Mouse (Mus musculus): ENCODE results near the gene Tyw1. TPM values are rescaled to one million over a fixed set of nuclear protein-coding genes. Genes with fewer than 3 reads are reported as not detected.
A peak's percentile ranks its signal among the peaks of the same experiment; 100 is the strongest.

The Tyw1 gene
- polyA plus RNA-seq, 1 experiment from 2014 or later = 20.8 TPM

DNA sequence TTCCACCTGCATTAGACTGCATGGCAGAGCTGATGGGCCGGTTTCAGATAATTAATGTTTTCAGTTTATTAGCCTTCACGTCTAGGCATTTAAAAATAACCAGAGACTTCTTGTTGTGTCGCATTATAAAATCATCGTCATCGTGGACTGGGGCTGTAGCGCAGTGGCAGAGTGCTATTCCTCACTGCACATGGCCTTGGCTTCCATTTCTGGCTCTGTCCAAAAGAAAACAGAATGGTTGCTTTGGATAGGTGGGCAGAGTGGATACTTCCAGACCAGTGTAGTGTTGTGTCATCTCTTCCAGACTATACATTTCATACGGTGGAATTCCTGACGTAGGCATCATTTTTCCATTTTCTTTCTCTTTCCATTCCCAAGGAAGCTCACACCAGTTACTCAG, 44.1 kb downstream of the Tyw1 start:
- 88% methylated on average over 8 of the region's 8 CpGs for WGBS
- H3K9ac ChIP-seq (ENCODE audit: low read depth, low read length) = no peak overlapping the region
- H3K36me3 ChIP-seq (ENCODE audit: insufficient read depth, low read length) = peaks cover 28% of the 10 kb centered on the region
- no peaks in the 10 kb centered on the region for H3K27me3 ChIP-seq (ENCODE audit: insufficient read depth, low read length)
- ATAC-seq (replicated peaks; ENCODE audit: low FRiP score, low read depth) (no peak), DNase-seq (ENCODE audit: low spot score) (no peak)
- H3K9me3 ChIP-seq (replicated peaks; ENCODE audit: low read length) = no peaks in the 10 kb centered on the region
- no peak overlapping the region for H3K27ac ChIP-seq
- no peak overlapping the region for H3K4me2 ChIP-seq (ENCODE audit: low read length)
- H3K4me1 ChIP-seq (replicated peaks; ENCODE audit: insufficient read depth, low read length) = no peaks in the 10 kb centered on the region
- no peak overlapping the region for H3K4me3 ChIP-seq (replicated peaks; ENCODE audit: low read depth, low read length)
- TF ChIP-seq CTCF (IDR thresholded peaks at IDR 0.05; ENCODE audit: low read depth) = no peak

DNA sequence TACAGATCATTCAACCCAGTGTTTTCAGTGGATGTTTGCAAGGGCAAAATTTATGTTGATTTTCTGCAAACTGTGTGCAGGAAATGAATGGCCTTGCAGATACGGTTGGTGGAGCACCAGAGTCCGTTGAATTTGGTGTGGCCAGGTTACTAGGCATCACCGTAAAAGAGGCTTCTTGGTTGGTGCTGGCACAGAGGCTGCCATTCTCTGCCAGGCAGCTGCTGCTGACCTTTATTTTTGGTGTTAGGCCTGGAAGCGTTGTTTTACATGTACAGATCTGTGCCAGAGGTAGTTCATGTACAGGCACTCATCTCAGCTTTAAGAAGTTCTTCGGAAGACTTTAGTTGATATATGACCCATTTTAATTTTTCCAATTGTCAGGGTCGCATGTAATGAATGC, 48.2 kb downstream of the Tyw1 start:
- Histone ChIP-seq H3K27ac (no peak overlapping the region), H3K4me1 (replicated peaks; ENCODE audit: insufficient read depth, low read length) (no peaks in the 10 kb centered on the region), H3K27me3 (ENCODE audit: insufficient read depth, low read length) (no peaks in the 10 kb centered on the region), H3K4me3 (replicated peaks; ENCODE audit: low read depth, low read length) (no peak overlapping the region), H3K36me3 (ENCODE audit: insufficient read depth, low read length) (peaks cover 13% of the 10 kb centered on the region; the same call in 1 of the 2 replicates), H3K9me3 (replicated peaks; ENCODE audit: low read length) (no peaks in the 10 kb centered on the region), H3K9ac (ENCODE audit: low read depth, low read length) (no peak overlapping the region), H3K4me2 (ENCODE audit: low read length) (no peak overlapping the region)
- WGBS = 75% methylated on average over 6 of the region's 6 CpGs
- TF ChIP-seq CTCF (IDR thresholded peaks at IDR 0.05; ENCODE audit: low read depth) = no peak
- ATAC-seq (replicated peaks; ENCODE audit: low FRiP score, low read depth) = no peak
- DNase-seq (ENCODE audit: low spot score) = no peak

DNA sequence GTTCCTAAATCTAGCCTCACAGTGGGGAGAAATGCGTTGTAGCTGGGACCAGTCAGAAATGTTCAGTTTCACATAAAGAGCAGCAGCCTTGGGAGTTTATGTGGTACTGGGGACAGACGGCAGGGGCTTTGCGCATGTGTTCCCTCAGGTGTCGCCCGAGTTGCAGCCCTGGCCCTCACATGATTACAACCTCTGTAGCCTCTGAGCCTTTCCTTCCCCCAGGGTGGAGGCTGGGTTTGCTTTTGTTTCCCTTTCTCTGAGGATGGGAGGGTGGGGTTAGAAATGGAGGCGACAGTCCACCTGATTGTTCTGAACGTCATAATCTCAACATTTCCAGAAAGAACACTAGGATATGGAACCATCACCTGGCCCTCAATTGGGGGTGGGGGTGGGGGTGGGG, 52.5 kb downstream of the Tyw1 start:
- TF ChIP-seq CTCF (IDR thresholded peaks at IDR 0.05; ENCODE audit: low read depth) = no peak
- no peaks in the 10 kb centered on the region for H3K27me3 ChIP-seq (ENCODE audit: insufficient read depth, low read length)
- H3K4me3 ChIP-seq (replicated peaks; ENCODE audit: low read depth, low read length) = no peak overlapping the region
- no peak overlapping the region for H3K9ac ChIP-seq (ENCODE audit: low read depth, low read length)
- WGBS = 57% methylated on average over 7 of the region's 7 CpGs
- H3K36me3 ChIP-seq (ENCODE audit: insufficient read depth, low read length) = no peaks in the 10 kb centered on the region
- ATAC-seq (replicated peaks; ENCODE audit: low FRiP score, low read depth) (no peak), DNase-seq (ENCODE audit: low spot score) (no peak)
- no peak overlapping the region for H3K27ac ChIP-seq
- H3K4me1 ChIP-seq (replicated peaks; ENCODE audit: insufficient read depth, low read length) = no peaks in the 10 kb centered on the region
- no peak overlapping the region for H3K4me2 ChIP-seq (ENCODE audit: low read length)
- H3K9me3 ChIP-seq (replicated peaks; ENCODE audit: low read length) = no peaks in the 10 kb centered on the region

DNA sequence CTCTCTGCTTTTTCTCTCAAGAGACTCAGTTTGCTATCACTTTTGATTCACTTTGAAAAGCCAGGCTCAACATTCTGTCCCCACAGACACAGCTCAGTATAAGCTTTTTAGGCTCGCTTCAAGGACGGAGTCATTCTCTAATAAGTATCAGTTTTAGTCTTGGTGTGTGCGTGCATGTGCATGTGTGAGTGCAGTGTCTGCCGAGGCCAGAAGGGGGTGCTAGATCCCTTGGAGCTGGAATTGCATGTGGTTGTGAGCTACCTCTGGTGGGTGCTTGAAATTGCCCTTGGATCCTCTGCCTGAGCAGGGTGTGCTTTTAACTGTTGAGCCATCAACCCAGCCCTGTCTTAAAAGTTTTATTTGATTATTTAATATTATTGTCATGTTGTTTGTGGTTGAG, 54.7 kb downstream of the Tyw1 start:
- Histone ChIP-seq H3K4me1 (replicated peaks; ENCODE audit: insufficient read depth, low read length) (no peaks in the 10 kb centered on the region), H3K27ac (no peak overlapping the region), H3K4me2 (ENCODE audit: low read length) (no peak overlapping the region), H3K9ac (ENCODE audit: low read depth, low read length) (no peak overlapping the region), H3K27me3 (ENCODE audit: insufficient read depth, low read length) (no peaks in the 10 kb centered on the region), H3K36me3 (ENCODE audit: insufficient read depth, low read length) (no peaks in the 10 kb centered on the region; the same call in 1 of the 2 replicates), H3K4me3 (replicated peaks; ENCODE audit: low read depth, low read length) (no peak overlapping the region), H3K9me3 (replicated peaks; ENCODE audit: low read length) (no peaks in the 10 kb centered on the region)
- 98% methylated on average over 4 of the region's 4 CpGs for WGBS
- TF ChIP-seq CTCF (IDR thresholded peaks at IDR 0.05; ENCODE audit: low read depth) = peak; percentile 25; the same call in 1 of the 2 replicates
- DNase-seq (ENCODE audit: low spot score) (no peak), ATAC-seq (replicated peaks; ENCODE audit: low FRiP score, low read depth) (no peak)

- H3K4me1 ChIP-seq (replicated peaks; ENCODE audit: insufficient read depth, low read length) = no peaks in the 10 kb centered on the region
- TF ChIP-seq CTCF (IDR thresholded peaks at IDR 0.05; ENCODE audit: low read depth) = no peak
- 71% methylated on average over 7 of the region's 7 CpGs for WGBS
- no peak overlapping the region for H3K4me2 ChIP-seq (ENCODE audit: low read length)
- no peaks in the 10 kb centered on the region for H3K9me3 ChIP-seq (replicated peaks; ENCODE audit: low read length)
- H3K4me3 ChIP-seq (replicated peaks; ENCODE audit: low read depth, low read length) = no peak overlapping the region
- no peaks in the 10 kb centered on the region; the same call in 1 of the 2 replicates for H3K36me3 ChIP-seq (ENCODE audit: insufficient read depth, low read length)
- H3K9ac ChIP-seq (ENCODE audit: low read depth, low read length) = no peak overlapping the region
- H3K27me3 ChIP-seq (ENCODE audit: insufficient read depth, low read length) = no peaks in the 10 kb centered on the region
- no peak for DNase-seq (ENCODE audit: low spot score)
- ATAC-seq (replicated peaks; ENCODE audit: low FRiP score, low read depth) = no peak
- H3K27ac ChIP-seq = no peak overlapping the region
These were observed 55.4 kb downstream of the Tyw1 start for GRCm38 (mm10) chr5:130310827-130311226.

DNA sequence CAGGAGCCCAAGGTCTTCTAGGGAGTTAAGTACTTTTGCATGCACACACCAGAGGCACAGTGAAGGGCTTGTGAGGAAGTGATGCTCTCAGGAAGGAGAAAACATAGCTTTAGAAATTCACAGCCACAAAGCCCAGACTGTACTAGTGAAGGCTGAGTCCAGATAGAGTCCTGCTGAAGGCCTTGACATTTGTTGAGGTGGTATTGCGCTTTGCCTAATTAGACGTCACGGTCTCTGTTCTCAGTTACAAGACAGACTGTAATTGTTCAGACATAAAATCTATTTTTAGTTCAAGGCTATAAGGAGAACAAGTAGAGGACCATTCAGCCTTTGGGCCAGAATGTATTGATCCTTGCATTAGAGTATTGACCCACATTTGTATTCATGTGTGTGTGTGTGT, 58.1 kb downstream of the Tyw1 start:
- Histone ChIP-seq H3K4me2 (ENCODE audit: low read length) (no peak overlapping the region), H3K27me3 (ENCODE audit: insufficient read depth, low read length) (no peaks in the 10 kb centered on the region), H3K4me3 (replicated peaks; ENCODE audit: low read depth, low read length) (no peak overlapping the region), H3K36me3 (ENCODE audit: insufficient read depth, low read length) (peaks cover 4% of the 10 kb centered on the region; the same call in 1 of the 2 replicates), H3K4me1 (replicated peaks; ENCODE audit: insufficient read depth, low read length) (no peaks in the 10 kb centered on the region), H3K27ac (no peak overlapping the region), H3K9ac (ENCODE audit: low read depth, low read length) (no peak overlapping the region), H3K9me3 (replicated peaks; ENCODE audit: low read length) (no peaks in the 10 kb centered on the region)
- WGBS = 74% methylated on average over 3 of the region's 3 CpGs
- TF ChIP-seq CTCF (IDR thresholded peaks at IDR 0.05; ENCODE audit: low read depth) = no peak
- no peak for ATAC-seq (replicated peaks; ENCODE audit: low FRiP score, low read depth)
- no peak for DNase-seq (ENCODE audit: low spot score)

- H3K36me3 ChIP-seq (ENCODE audit: insufficient read depth, low read length) = peaks cover 4% of the 10 kb centered on the region; the same call in 1 of the 2 replicates
- H3K4me3 ChIP-seq (replicated peaks; ENCODE audit: low read depth, low read length) = no peak overlapping the region
- no peaks in the 10 kb centered on the region for H3K4me1 ChIP-seq (replicated peaks; ENCODE audit: insufficient read depth, low read length)
- WGBS = 93% methylated on average over 3 of the region's 3 CpGs
- no peak for ATAC-seq (replicated peaks; ENCODE audit: low FRiP score, low read depth)
- H3K4me2 ChIP-seq (ENCODE audit: low read length) = no peak overlapping the region
- no peaks in the 10 kb centered on the region for H3K27me3 ChIP-seq (ENCODE audit: insufficient read depth, low read length)
- H3K9me3 ChIP-seq (replicated peaks; ENCODE audit: low read length) = no peaks in the 10 kb centered on the region
- H3K27ac ChIP-seq = no peak overlapping the region
- H3K9ac ChIP-seq (ENCODE audit: low read depth, low read length) = no peak overlapping the region
- TF ChIP-seq CTCF (IDR thresholded peaks at IDR 0.05; ENCODE audit: low read depth) = peak; percentile 26; the same call in 1 of the 2 replicates
- no peak for DNase-seq (ENCODE audit: low spot score)
These were observed 59.5 kb downstream of the Tyw1 start for GRCm38 (mm10) chr5:130314926-130315325.
